Mouse (Mus musculus): ENCODE results near the gene Mprip. TPM values are rescaled to one million over a fixed set of nuclear protein-coding genes. Genes with fewer than 3 reads are reported as not detected.

Gene Mprip
- polyA plus RNA-seq, 1 experiment from 2014 or later = 39.3 TPM

GRCm38 (mm10) chr11:59774522-59774921 is 113.4 kb downstream of the Mprip start:
- no peak overlapping the region for H3K4me3 ChIP-seq (replicated peaks)
- no peak for ATAC-seq
- peaks cover 93% of the 10 kb centered on the region for H3K36me3 ChIP-seq
- H3K4me1 ChIP-seq (replicated peaks) = no peaks in the 10 kb centered on the region
- no peak overlapping the region for H3K9ac ChIP-seq (replicated peaks)
- no peak overlapping the region for H3K4me2 ChIP-seq (replicated peaks)
- WGBS = 94% methylated on average over 4 of the region's 4 CpGs
- H3K27ac ChIP-seq = no peak overlapping the region
- H3K27me3 ChIP-seq = no peaks in the 10 kb centered on the region
- H3K9me3 ChIP-seq = no peaks in the 10 kb centered on the region

DNA sequence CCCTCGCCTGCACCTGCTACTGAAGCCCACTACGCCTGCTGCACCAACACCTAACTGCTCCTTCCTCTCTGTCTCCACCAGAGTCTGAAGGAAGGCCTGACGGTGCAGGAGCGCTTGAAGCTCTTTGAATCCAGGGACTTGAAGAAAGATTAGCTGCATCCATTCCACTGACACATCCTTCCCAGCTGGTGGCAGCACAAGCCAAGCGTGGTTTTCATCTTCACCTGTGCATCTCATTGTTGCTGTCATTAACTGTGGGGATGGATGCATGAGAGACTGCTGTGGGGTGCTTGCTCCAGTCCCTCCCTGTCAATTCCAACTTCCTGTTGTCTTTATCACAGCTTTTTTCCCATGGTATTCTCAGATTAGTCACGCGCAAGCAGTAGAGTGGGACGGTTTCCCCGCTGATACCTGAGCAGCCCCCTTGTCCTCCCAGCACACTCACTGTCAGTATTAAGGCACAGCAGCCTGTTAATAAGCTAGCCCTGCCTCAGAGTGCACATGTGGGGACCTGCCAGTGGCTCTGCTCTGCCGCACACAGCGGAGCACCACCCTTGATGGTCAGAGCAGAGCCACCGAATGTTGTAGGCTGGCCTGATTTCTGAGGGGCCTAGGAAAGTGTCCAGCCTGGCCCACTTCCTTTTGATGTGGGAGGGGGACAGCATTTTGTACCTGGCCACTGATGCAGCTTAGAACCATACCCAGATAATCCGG is 114.5 kb downstream of the Mprip start:
- Histone ChIP-seq H3K27ac (no peak overlapping the region), H3K27me3 (no peaks in the 10 kb centered on the region), H3K4me1 (replicated peaks) (no peaks in the 10 kb centered on the region), H3K9me3 (no peaks in the 10 kb centered on the region), H3K4me2 (replicated peaks) (no peak overlapping the region), H3K36me3 (peaks cover 82% of the 10 kb centered on the region), H3K4me3 (replicated peaks) (no peak overlapping the region), H3K9ac (replicated peaks) (no peak overlapping the region)
- no peak for ATAC-seq
- WGBS = 74% methylated on average over 13 of the region's 13 CpGs

DNA sequence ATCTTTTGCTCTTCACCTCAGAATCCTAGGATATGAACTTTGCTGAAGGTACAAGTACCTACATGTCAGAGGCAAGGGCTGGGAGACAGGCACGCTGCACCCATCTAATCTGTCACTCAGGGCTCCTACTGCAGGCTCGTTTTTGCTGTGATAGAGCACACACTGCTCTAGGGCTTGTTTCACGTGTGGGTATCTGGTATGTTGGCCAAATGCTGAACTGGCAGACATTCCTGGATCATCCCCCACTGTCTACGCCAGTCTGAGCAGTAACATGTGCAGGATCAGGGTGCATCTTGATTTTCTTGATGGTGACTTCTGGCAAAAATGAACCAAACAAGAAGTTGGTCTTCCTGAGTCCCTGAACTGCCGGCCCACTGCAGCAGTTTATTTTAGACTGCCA is 116.2 kb downstream of the Mprip start:
- no peak for ATAC-seq
- 92% methylated on average over 5 of the region's 5 CpGs for WGBS
- H3K36me3 ChIP-seq = peaks cover 65% of the 10 kb centered on the region
- no peaks in the 10 kb centered on the region for H3K4me1 ChIP-seq (replicated peaks)
- H3K9ac ChIP-seq (replicated peaks) = no peak overlapping the region
- no peak overlapping the region for H3K4me2 ChIP-seq (replicated peaks)
- no peak overlapping the region for H3K4me3 ChIP-seq (replicated peaks)
- no peaks in the 10 kb centered on the region for H3K9me3 ChIP-seq
- no peak overlapping the region for H3K27ac ChIP-seq
- H3K27me3 ChIP-seq = no peaks in the 10 kb centered on the region

DNA sequence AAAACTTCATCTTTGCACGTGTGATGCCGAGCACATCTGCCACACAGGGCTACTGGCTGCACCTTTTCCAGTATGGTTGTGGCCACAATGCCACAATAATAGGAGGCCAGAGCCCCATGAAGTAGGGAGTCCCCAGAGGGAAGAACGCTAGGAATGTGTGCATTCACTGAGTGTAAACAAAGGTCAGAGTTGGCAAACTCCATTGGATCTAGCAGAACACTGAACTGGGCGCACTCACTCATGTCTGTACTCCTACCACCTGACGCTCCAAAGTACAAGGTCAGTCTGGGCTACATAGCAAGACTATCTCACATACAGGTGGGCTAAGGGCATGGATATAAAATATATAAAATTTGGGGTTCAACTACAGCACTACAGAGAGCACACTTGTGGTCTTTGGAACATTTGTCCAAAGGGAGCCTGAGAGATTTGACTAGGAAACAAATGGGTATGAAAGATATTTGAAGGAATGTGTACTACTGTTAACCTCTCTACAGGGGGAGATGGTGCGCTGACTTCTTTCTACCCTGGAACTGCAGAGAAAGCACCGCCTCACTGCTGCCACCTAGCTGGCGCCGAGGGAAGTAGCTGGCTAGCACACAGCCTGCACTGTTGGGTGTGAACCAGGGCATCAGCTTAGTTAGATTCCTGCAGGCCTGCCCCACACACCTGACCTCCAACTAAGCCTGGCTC is 117.2 kb downstream of the Mprip start:
- Histone ChIP-seq H3K27ac (no peak overlapping the region), H3K27me3 (no peaks in the 10 kb centered on the region), H3K4me3 (replicated peaks) (no peak overlapping the region), H3K4me1 (replicated peaks) (no peaks in the 10 kb centered on the region), H3K9me3 (no peaks in the 10 kb centered on the region), H3K4me2 (replicated peaks) (no peak overlapping the region), H3K9ac (replicated peaks) (no peak overlapping the region), H3K36me3 (peaks cover 56% of the 10 kb centered on the region)
- WGBS = 53% methylated on average over 9 of the region's 9 CpGs
- ATAC-seq = 0 out of 2 replicates have a peak, but pooled peaks have one; percentile 24

GRCm38 (mm10) chr11:59778874-59779223 is 117.7 kb downstream of the Mprip start:
- 68% methylated on average over 1 of the region's 1 CpGs for WGBS
- 0 out of 2 replicates have a peak, but pooled peaks have one; percentile 50 for ATAC-seq
- Histone ChIP-seq H3K4me2 (replicated peaks) (no peak overlapping the region), H3K4me3 (replicated peaks) (no peak overlapping the region), H3K4me1 (replicated peaks) (no peaks in the 10 kb centered on the region), H3K27ac (no peak overlapping the region), H3K9me3 (no peaks in the 10 kb centered on the region), H3K27me3 (no peaks in the 10 kb centered on the region), H3K9ac (replicated peaks) (no peak overlapping the region), H3K36me3 (peaks cover 50% of the 10 kb centered on the region)

GRCm38 (mm10) chr11:59779406-59779805 is 118.3 kb downstream of the Mprip start:
- 94% methylated on average over 4 of the region's 4 CpGs for WGBS
- H3K27me3 ChIP-seq = no peaks in the 10 kb centered on the region
- H3K4me3 ChIP-seq (replicated peaks) = no peak overlapping the region
- H3K4me2 ChIP-seq (replicated peaks) = no peak overlapping the region
- no peaks in the 10 kb centered on the region for H3K9me3 ChIP-seq
- H3K36me3 ChIP-seq = peaks cover 45% of the 10 kb centered on the region
- H3K9ac ChIP-seq (replicated peaks) = no peak overlapping the region
- no peak overlapping the region for H3K27ac ChIP-seq
- no peak for ATAC-seq
- H3K4me1 ChIP-seq (replicated peaks) = no peaks in the 10 kb centered on the region

DNA sequence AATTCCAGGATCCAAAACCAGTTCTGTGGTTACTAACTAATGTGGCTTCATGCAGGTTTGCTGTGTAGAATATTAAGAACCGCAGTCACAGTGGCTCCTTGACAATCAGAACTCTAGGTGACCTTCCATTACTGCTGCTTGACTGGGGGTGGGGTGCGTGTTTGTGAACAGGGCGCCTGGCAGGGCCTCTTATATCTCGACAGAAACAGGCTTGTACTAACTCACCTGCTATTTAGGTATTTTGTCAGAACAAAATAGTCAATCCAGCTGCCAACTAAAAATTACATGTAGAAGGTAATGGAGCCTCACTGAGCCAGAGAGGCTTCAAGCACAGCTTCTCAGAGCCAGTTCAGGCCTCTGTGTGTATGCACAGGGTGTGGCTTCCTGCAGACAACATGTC is 119.1 kb downstream of the Mprip start:
- no peak overlapping the region for H3K9ac ChIP-seq (replicated peaks)
- no peaks in the 10 kb centered on the region for H3K4me1 ChIP-seq (replicated peaks)
- peaks cover 37% of the 10 kb centered on the region for H3K36me3 ChIP-seq
- no peak overlapping the region for H3K27ac ChIP-seq
- H3K9me3 ChIP-seq = no peaks in the 10 kb centered on the region
- ATAC-seq = no peak
- WGBS = 94% methylated on average over 4 of the region's 4 CpGs
- no peak overlapping the region for H3K4me3 ChIP-seq (replicated peaks)
- no peaks in the 10 kb centered on the region; the same call in 1 of the 2 replicates for H3K27me3 ChIP-seq
- H3K4me2 ChIP-seq (replicated peaks) = no peak overlapping the region

GRCm38 (mm10) chr11:59782091-59782590 is 121.0 kb downstream of the Mprip start:
- no peak overlapping the region for H3K27ac ChIP-seq
- no peak overlapping the region for H3K9ac ChIP-seq (replicated peaks)
- 64% methylated on average over 7 of the region's 7 CpGs for WGBS
- H3K4me1 ChIP-seq (replicated peaks) = peaks cover 4% of the 10 kb centered on the region
- H3K4me2 ChIP-seq (replicated peaks) = no peak overlapping the region
- H3K9me3 ChIP-seq = no peaks in the 10 kb centered on the region
- no peak overlapping the region for H3K4me3 ChIP-seq (replicated peaks)
- peaks cover 6% of the 10 kb centered on the region for H3K27me3 ChIP-seq
- peaks cover 18% of the 10 kb centered on the region for H3K36me3 ChIP-seq
- ATAC-seq = no peak

- H3K9ac ChIP-seq (replicated peaks) = no peak overlapping the region
- no peak for ATAC-seq
- no peaks in the 10 kb centered on the region for H3K9me3 ChIP-seq
- H3K27ac ChIP-seq = no peak overlapping the region
- H3K36me3 ChIP-seq = peaks cover 4% of the 10 kb centered on the region; the same call in 1 of the 2 replicates
- H3K4me1 ChIP-seq (replicated peaks) = peaks cover 10% of the 10 kb centered on the region
- no peak overlapping the region for H3K4me2 ChIP-seq (replicated peaks)
- H3K27me3 ChIP-seq = peaks cover 17% of the 10 kb centered on the region
- H3K4me3 ChIP-seq (replicated peaks) = no peak overlapping the region
- WGBS = 91% methylated on average over 6 of the region's 6 CpGs
These were observed 122.5 kb downstream of the Mprip start for GRCm38 (mm10) chr11:59783591-59783990.

GRCm38 (mm10) chr11:59786444-59787198 is 125.5 kb downstream of the Mprip start:
- H3K9ac ChIP-seq (replicated peaks) = peak overlapping the region; percentile 59
- ATAC-seq = peak; percentile 46
- 56% methylated on average over 15 of the region's 15 CpGs for WGBS

GRCm38 (mm10) chr11:59787199-59787781 is 126.2 kb downstream of the Mprip start, which contains the start of gene Pld6:
TSS of gene Pld6 (minus strand) at chr11:59787645.
- peaks cover 10% of the 10 kb centered on the region for H3K4me1 ChIP-seq (replicated peaks)
- peaks cover 18% of the 10 kb centered on the region for H3K27me3 ChIP-seq
- peak within 1 kb of the TSS; percentile 88 for H3K4me2 ChIP-seq (replicated peaks)
- peak within 1 kb of the TSS; percentile 46 for H3K4me3 ChIP-seq (replicated peaks)
- 2% methylated on average over 51 of the region's 51 CpGs for WGBS
- H3K27ac ChIP-seq = no peak within 1 kb of the TSS
- peaks cover 13% of the 10 kb centered on the region for H3K36me3 ChIP-seq
- no peaks in the 10 kb centered on the region for H3K9me3 ChIP-seq
- peak within 1 kb of the TSS; percentile 59 for H3K9ac ChIP-seq (replicated peaks)
- ATAC-seq = peak; percentile 85

More at GRCm38 (mm10) chr11:59786444-59787198, 125.5 kb downstream of the Mprip start:
- Histone ChIP-seq H3K4me2 (replicated peaks) (peak overlapping the region; percentile 88), H3K27me3 (peaks cover 18% of the 10 kb centered on the region), H3K9me3 (no peaks in the 10 kb centered on the region), H3K36me3 (peaks cover 7% of the 10 kb centered on the region), H3K27ac (no peak overlapping the region), H3K4me1 (replicated peaks) (peaks cover 10% of the 10 kb centered on the region), H3K4me3 (replicated peaks) (peak overlapping the region; percentile 46)
